Mouse (Mus musculus) left cerebral cortex, postnatal 14 days (tissue): ENCODE measurements at regions not wholly inside any gene's neighbourhood (a gene's known extent, or its start where the extent isn't known, plus 50 kb on each side); places are given as distances from the start of the nearest gene placed in this dataset.
"Not testable (repeated sequence)": the region's sequence is repeated elsewhere in the genome, so short reads cannot be mapped to it uniquely, and the experiment has no call there.

Experiments
- DNase-seq, 2 experiments: peaks; one replicate each; pipeline ENCODE4 v3.0.0; 2021 to 2022; ENCODE audit warnings: low spot score in 2 of 2, mixed read lengths in 1 of 2
- intact Hi-C: fragments of 180-260 bp; cut with DNase I; formaldehyde crosslinking; loops from one replicate; pipeline ENCODE4 v1.15.1; 2025

DNA sequence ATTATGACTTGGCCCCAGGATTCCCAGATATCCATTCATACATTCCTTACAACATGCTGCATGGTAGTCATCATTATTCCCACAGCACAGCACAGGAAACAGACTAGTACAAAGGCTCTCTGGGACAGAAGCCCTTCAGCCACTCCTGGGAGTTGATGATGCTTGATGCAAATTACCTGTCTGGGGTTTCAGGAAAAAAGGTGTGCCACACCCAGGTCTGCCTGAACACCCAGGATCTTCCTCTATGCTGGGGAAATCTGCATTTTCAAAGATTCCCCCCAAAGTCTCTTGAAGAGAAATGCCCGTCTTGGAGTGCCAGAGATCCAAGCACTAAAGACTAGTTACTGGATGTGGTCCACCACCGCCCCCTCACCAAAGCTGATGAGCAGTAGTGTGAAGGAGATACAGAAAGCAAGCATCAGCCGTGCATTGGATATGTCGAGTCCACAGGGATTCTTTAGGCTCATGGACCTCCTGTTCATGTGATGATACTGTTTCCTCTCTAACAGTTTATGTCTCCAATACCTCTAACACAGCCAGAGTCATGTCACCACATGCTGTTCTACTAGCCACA, 117.2 kb downstream of the Zfp36l1 start:
- peak; percentile 37 to 52 for DNase-seq
- intact Hi-C loops, result no loop called here

GRCm38 (mm10) chr12:79993821-79994571, 118.8 kb downstream of the Zfp36l1 start:
- intact Hi-C loops, result no loop called here
- no peak for DNase-seq

DNA sequence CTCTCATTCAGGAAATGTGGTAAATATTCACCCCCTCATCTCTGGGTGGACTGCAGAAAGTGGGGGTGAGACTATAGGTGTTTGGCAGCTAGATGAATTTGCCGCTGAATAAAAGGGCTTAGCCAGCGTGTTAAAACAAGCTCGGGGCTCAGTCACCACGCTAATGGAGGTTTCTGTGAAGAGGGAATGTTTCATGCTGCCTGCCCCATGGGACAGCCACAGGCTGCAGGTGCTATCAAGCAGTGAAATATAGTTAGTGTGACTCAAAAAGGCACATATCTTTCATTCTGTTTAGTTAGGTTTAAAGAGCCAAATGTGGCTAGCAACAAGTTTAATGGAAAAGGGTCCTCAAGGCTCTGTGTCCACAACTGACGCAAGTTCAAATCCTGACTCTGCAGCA, 121.5 kb downstream of the Zfp36l1 start:
- intact Hi-C loops, result no loop called here
- no peak for DNase-seq

DNA sequence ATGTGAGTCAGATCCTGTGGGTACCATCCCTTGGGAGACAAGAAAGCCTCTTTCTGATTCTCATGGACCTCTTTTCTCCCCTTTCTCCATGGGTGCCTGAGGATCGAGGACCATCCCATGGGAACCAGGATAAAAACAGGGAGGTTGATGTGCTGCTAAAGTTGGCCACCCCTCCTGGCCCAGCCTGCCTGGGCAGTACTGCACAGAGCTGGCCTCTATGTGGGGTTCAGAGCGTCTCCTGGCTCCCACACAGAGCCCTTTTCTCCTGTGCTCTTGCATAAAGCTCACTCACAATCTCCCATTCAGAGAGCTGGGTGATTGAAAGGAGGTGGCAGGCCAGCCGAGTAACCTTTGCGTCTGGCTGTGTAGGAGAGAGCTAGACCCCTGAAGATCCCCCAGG, 122.1 kb downstream of the Zfp36l1 start:
- intact Hi-C loops, result no loop called here
- DNase-seq, result peak in 1 of 2 experiments; percentile 41

DNA sequence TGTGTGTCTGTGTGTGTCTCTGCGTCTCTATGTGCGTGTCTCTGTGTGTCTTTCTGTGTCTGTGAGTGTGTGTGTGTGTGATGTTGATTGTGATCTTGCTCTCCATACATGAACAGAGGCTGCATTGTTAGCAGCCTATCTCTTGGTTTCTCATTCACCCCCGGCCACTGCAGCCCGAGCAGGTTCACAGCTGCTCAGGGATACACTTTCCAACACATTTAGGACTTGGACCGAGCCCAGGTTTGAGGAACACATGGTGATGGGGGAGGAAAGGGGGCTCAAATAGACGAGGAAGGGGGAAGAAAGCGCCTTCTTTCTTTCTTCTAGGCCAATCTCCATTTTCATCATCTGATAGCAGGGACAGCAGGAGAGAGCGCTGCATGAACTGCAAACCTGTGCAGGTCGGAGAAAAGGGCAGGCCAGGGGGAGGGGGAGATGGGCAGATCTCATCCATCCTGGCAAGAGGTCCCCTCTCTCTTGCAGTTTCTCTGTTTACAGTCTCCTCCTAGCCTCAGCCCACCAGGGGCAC, 123.2 kb downstream of the Zfp36l1 start:
- DNase-seq, result no peak
- intact Hi-C loops, result no loop called here

DNA sequence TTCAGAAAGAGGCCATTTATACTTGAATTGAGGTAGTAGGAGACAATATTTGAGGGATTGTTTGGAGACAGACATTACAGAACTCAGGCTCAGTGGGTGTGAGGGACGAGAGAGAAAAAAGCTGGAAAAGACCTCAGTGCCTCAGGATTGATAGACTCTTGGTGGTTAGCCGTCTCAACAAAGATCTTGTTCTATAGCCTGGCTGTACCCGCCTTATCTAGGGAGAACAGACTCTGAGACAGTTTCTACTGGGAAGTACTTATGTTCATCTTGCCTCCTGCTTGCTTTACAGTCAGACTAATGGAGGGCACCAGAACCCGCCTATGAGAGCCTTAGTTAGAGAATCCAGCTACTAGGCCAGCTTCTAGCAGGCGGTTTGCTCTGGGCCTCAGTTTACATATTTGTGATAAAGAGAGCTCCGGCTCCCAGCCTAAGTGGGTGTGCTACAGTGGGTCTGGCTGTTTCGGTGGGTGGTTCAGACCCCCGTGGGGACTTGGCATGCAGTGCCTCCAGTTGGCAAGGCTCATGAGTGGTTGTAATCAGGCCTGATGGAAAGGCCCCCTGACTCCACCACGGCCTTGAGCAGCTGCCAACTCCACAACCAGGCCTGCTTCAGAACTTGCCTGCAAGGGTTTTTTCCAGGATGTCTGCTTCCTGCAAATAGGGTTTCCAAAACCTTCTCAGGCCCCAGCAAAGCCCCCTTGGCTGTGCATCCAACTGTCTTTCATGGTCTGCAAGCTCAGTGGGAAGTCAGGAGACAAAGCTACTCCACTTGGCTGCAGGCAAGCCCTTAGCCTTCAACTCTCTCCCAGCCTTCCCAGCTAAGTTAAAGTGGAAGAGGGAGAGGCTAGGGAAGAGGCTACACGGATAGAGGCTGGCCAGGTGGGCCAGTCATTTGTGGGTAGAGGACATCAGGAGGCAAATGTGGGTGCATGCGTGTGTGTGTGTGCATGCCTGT, 124.1 kb downstream of the Zfp36l1 start:
- intact Hi-C loops, result no loop called here
- DNase-seq, result no peak

- intact Hi-C loops, result no loop called here
These were observed 126.4 kb downstream of the Zfp36l1 start for GRCm38 (mm10) chr12:79986241-79986976.

GRCm38 (mm10) chr12:79984985-79985747, 127.6 kb downstream of the Zfp36l1 start:
- intact Hi-C loops, result no loop called here
- DNase-seq, result no peak

More at GRCm38 (mm10) chr12:79986241-79986976, 126.4 kb downstream of the Zfp36l1 start:
- no peak for DNase-seq

- DNase-seq, result no peak
- intact Hi-C loops, result no loop called here
These were observed 128.6 kb downstream of the Zfp36l1 start for GRCm38 (mm10) chr12:79984025-79984790.

DNA sequence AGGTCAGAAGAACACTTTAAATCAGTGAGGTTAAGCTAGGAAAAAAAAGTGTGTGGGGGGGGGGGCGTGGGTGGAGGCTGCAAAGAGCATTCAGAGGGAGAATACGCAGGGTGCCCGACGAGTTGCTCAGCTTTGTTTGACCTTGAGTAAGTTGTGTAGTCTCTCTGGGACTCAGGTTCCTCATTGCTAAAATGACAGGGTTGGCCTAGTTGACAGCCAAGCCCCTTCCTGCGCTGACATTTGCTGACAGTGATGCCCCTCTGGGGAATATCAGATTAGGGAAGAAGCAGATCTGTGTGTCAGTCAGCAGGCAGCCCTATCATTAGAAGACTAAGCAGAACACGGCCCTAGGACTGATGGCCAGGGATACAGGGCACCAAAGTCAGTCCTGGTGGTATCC, 129.6 kb downstream of the Zfp36l1 start:
- DNase-seq, result no peak
- intact Hi-C loops, result no loop called here

GRCm38 (mm10) chr12:79982497-79982896, 130.3 kb downstream of the Zfp36l1 start:
- DNase-seq, intact Hi-C loops: not testable (repeated sequence)

GRCm38 (mm10) chr12:79980711-79981110, 132.1 kb downstream of the Zfp36l1 start:
- no peak for DNase-seq
- intact Hi-C loops, result no loop called here

DNA sequence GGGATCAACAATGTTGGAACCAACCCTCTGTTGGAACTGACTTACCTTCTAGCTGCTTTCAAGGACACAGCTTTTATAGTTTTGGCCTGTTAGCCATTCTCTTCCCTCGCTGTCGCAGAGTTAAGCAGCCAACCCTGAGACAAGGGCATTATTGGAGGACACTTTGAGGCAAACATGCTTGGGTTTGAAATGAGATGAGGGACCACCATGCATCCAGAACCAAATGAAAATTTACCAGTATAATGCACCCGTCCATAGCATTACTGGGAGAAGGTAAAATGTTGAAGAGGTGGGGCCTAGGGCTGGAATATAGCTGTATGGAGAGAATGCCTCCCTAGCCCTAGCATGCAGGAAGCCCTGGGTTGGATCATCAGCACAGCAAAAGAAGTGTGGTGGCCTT, 135.7 kb downstream of the Zfp36l1 start:
- intact Hi-C loops, result no loop called here
- DNase-seq, result no peak

DNA sequence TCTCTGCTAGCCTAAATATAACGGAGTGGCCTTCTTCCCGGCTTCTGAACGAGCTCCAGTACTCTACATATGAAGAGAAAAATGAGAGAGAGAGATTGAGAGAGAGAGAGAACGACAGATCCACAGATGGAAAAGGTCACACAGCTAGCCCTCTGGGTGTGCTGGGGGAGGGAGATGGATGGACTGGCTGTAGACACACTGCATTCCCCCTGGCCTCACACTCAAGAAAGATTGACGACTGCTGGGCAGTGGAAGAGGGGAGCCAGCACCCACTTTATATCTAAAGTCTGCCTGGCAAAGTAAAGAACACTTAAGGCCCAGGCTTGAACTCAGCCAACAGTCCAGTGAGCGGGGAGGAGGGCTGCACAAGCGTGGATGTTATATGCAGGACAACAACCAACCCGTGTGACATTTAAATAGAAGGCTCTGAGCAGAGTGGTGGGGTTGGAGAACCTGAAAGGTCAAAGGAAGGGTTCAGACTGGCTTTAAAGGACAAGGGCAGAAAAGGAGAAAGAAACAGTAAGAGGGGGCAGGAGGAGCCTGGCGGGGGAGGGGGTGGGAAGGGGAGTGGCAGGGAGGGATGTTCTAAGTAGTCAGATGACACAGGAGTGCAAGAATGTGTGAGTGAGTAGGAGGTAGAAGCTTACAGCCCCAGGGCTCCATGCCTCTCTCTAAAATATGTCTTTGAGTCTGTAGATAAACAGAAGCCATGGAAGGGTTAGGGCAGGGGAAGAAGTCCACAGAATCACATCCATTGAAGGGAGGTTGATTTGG, 137.2 kb downstream of the Zfp36l1 start:
- intact Hi-C loops, result no loop called here
- no peak for DNase-seq

GRCm38 (mm10) chr12:79975050-79975449, 137.8 kb downstream of the Zfp36l1 start:
- intact Hi-C loops, result no loop called here
- DNase-seq, result no peak

DNA sequence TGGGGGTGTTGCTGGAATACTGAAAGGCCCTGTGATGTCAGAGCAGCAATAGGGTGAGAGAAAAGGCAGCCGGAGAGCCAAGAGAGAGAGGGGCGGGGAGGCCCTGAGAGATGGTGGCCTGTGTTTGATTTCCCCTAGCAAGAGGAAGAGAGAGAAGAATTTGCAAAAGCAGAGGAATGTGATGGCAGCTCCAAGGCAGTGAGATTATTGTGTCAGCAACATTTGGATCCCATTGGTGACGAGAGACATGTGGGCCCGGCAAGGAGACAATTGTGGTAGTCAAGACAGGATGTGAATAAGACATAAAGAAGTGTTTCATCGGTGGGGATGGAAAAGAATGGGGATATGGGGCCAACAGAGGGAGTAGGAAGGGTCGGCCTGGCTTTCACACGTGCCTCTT, 138.3 kb downstream of the Zfp36l1 start:
- intact Hi-C loops, result loop anchor here (5.0 kb wide), 1 partner anchor 138 kb away; the partner anchor contains the start of gene Zfp36l1
- no peak for DNase-seq
